Mouse (Mus musculus): ENCODE measurements around the gene Pla2g2f. TPM values are rescaled to one million over a fixed set of nuclear protein-coding genes. Genes with fewer than 3 reads are reported as not detected.

The Pla2g2f gene
- polyA plus RNA-seq, 1 experiment from 2014 or later = 0.08 TPM

DNA sequence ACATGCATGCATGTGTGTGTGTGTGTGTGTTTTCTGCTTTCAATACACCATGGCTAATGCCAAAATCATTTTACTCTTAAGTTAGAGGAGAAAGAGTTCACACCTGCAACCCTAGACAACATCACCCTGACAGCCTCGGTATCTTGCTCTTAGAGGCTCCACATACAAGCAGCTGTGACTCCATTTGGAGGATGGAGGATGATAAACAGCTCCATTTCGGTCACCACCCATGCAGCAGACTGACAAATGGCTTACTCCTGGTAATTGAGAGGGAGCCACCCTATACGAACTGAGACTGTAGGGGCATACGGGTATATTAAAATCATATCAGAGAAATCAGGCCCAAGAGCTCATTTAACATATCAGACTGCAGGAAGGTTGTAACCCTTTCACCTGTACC, 31.0 kb upstream of the Pla2g2f start:
- Histone ChIP-seq H3K9ac (no peak overlapping the region), H3K4me1 (no peaks in the 10 kb centered on the region), H3K4me2 (replicated peaks) (no peak overlapping the region), H3K9me3 (no peaks in the 10 kb centered on the region), H3K27ac (no peak overlapping the region), H3K27me3 (replicated peaks) (no peaks in the 10 kb centered on the region; the same call in 1 of the 2 replicates), H3K36me3 (no peaks in the 10 kb centered on the region), H3K4me3 (no peak overlapping the region)
- WGBS = 82% methylated on average over 4 of the region's 4 CpGs
- ATAC-seq (ENCODE audit: low FRiP score, low read depth) = no peak

DNA sequence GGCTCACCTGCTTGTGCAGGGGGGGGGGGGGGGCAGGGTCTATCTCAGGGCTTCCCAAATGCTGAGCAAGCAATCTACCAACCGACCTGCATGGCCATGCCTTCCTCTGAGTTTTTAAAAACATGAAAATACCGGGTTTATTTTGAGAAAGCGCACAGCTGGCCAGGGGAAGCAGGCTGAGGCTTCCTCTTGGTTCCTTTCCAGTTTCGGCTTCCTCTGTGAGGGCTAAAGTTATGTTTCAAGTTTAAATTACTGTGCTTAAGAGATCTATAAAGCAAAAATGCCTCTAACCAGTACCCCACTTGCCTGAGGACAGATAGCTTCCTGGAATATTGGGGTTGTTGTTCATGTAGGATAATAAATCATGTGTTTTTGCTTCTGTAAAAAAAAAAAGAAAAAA, 28.7 kb upstream of the Pla2g2f start:
- Histone ChIP-seq H3K9ac (no peak overlapping the region), H3K4me2 (replicated peaks) (no peak overlapping the region), H3K36me3 (no peaks in the 10 kb centered on the region), H3K4me3 (no peak overlapping the region), H3K4me1 (no peaks in the 10 kb centered on the region), H3K27me3 (replicated peaks) (no peaks in the 10 kb centered on the region; the same call in 1 of the 2 replicates), H3K27ac (no peak overlapping the region), H3K9me3 (no peaks in the 10 kb centered on the region)
- ATAC-seq (ENCODE audit: low FRiP score, low read depth) = no peak
- WGBS = 70% methylated on average over 4 of the region's 4 CpGs

DNA sequence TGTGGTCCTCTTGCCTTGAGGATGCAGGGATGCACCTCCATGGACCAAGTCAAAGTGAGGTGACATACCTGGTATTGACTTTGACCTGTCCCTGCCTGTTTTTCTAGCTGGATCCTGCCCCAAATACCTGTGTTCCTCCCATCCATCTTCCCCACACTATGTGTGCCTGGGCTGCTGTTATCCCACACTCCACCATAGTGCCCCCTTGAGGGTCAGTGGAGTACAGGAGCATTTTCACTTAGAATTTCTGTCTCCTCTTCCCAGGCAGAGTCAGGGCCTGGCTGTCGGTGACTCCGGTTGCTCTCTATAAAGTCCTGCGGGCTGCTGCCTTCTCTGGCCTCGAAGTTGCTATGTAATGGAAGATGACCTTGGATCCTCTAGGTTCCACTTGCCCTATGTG, 28.3 kb upstream of the Pla2g2f start:
- H3K4me3 ChIP-seq = no peak overlapping the region
- H3K27me3 ChIP-seq (replicated peaks) = no peaks in the 10 kb centered on the region; the same call in 1 of the 2 replicates
- no peak overlapping the region for H3K27ac ChIP-seq
- no peaks in the 10 kb centered on the region for H3K36me3 ChIP-seq
- WGBS = 62% methylated on average over 4 of the region's 4 CpGs
- H3K4me2 ChIP-seq (replicated peaks) = no peak overlapping the region
- H3K9ac ChIP-seq = no peak overlapping the region
- ATAC-seq (ENCODE audit: low FRiP score, low read depth) = no peak
- H3K9me3 ChIP-seq = no peaks in the 10 kb centered on the region
- H3K4me1 ChIP-seq = no peaks in the 10 kb centered on the region

DNA sequence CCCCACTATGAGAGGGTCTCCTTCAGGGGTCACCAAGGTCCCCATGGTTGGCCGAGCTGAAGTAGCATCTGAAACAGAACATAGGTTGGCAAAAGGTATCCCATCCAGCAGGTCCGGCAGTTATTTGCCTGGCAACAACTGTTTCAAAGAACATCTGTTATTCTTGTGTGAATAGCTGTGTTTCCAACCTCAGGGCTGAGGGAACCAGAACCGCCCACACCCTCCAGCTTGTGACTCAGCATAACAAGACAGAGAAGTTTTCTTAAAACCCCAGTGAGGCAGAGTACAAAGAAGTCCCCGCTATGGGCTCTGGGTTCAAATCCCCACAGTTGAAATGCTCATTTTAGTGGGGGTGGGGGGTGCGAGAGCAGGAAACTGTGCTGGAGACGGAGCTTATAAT, 24.7 kb upstream of the Pla2g2f start:
- Histone ChIP-seq H3K9ac (no peak overlapping the region), H3K9me3 (no peaks in the 10 kb centered on the region), H3K4me1 (no peaks in the 10 kb centered on the region; the same call in 1 of the 2 replicates), H3K27ac (no peak overlapping the region), H3K4me2 (replicated peaks) (no peak overlapping the region), H3K4me3 (no peak overlapping the region), H3K27me3 (replicated peaks) (no peaks in the 10 kb centered on the region), H3K36me3 (no peaks in the 10 kb centered on the region)
- WGBS = 77% methylated on average over 6 of the region's 6 CpGs
- ATAC-seq (ENCODE audit: low FRiP score, low read depth) = no peak

DNA sequence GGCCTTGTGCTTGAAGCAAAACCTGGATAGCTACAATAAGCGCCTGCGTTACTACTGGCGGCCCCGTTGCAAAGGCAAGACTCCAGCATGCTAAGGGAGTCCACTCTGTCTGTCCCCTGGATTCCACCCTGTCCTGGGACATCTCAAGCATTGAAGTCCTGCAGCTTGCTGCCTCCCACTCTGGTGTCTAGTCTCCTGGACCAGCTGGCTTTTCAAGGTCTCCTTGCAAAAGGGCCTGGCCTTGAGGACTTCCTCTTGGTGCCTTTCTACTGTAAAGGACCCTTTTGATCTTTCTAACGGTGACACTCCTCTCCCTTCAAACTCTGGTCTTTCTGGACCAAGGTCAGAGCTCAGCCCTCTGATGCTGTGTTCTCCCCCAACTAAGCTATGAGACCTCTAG, 22.9 kb upstream of the Pla2g2f start:
- no peak for ATAC-seq (ENCODE audit: low FRiP score, low read depth)
- Histone ChIP-seq H3K27ac (no peak overlapping the region), H3K36me3 (no peaks in the 10 kb centered on the region), H3K4me1 (no peaks in the 10 kb centered on the region; the same call in 1 of the 2 replicates), H3K9me3 (no peaks in the 10 kb centered on the region), H3K27me3 (replicated peaks) (no peaks in the 10 kb centered on the region), H3K9ac (no peak overlapping the region), H3K4me3 (no peak overlapping the region), H3K4me2 (replicated peaks) (no peak overlapping the region)
- 89% methylated on average over 5 of the region's 5 CpGs for WGBS

DNA sequence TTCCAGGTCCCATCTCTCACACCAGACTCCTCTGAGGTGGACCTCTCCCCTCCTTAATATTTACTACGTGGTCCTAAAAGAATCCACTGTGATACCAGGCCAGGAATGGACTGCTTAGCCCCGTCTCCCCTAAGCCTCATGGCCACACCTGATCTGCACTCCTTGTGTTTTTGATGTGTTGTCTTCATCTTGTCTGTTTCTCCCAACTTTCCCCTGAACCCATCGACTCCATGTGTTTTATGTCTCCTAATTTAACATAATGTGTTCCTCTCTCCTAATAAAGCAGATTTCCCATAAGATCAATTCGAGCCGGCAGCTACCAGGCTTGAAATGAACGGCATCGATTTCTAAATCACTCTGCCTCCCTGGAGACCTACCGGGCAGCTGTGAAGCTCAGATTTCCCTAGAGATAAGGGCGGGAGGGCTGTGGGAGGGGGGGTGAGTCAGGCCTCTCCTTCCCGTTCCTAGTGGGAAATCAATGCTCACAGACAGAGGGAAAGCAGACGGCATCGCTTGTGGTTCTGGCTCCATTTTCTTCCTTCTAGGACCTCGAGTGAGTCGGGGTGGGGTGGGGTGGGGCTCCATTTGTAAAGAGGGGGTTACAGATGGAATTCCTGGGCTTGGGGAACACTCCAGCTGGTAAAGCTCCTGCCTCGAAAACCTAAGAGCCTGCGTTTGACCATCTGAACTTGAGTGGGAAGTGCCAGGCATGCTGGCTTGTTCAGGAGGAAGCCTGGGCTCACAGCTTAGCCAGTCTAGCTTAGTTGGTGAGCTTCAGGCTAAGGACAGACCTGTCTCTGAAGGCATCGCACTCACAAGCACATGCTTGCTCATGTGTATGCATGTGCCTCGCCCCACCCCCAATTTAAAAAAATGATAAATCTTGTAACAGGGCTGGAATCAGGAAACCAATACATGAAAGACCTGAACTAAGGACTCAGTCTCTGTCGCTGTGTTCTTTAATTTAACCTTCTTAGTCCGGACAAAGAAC, 20.3 kb upstream of the Pla2g2f start:
- Histone ChIP-seq H3K9ac (no peak overlapping the region), H3K4me2 (replicated peaks) (0 out of 2 replicates have a peak overlapping the region, but pooled peaks have one; percentile 3), H3K36me3 (no peaks in the 10 kb centered on the region), H3K27ac (peak overlapping the region; percentile 54; the same call in 1 of the 2 replicates), H3K9me3 (no peaks in the 10 kb centered on the region), H3K4me3 (no peak overlapping the region), H3K27me3 (replicated peaks) (no peaks in the 10 kb centered on the region), H3K4me1 (no peaks in the 10 kb centered on the region; the same call in 1 of the 2 replicates)
- 0 out of 2 replicates have a peak, but pooled peaks have one; percentile 21 for ATAC-seq (ENCODE audit: low FRiP score, low read depth)
- 56% methylated on average over 20 of the region's 20 CpGs for WGBS

DNA sequence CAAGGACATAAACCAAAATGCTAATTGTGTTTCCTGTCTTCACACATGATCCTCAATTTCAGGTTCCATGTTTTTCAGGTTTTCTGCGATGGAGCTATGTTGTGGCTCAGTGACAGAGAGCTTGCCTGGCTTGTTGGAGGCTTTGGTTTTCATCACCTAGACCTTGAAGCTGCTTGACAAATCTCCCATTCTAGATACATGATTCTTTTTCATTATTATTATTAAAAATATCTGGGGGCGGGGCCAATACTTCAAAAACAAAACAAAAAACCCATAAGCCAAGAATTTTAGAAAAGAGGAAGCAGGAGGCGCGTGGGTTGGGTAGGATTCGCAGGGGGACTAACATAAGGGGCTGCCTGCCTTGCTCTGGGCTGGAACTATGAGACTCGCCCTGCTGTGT, 18.0 kb upstream of the Pla2g2f start, which contains the start of gene Pla2g2d:
Pla2g2d (plus strand) TSS at position 301 of the 400 bp plus-strand sequence.
- H3K9me3 ChIP-seq = no peaks in the 10 kb centered on the region
- H3K4me2 ChIP-seq (replicated peaks) = no peak within 1 kb of the TSS
- 86% methylated on average over 6 of the region's 6 CpGs for WGBS
- H3K4me3 ChIP-seq = no peak within 1 kb of the TSS
- no peak within 1 kb of the TSS for H3K27ac ChIP-seq
- H3K36me3 ChIP-seq = no peaks in the 10 kb centered on the region
- no peaks in the 10 kb centered on the region for H3K27me3 ChIP-seq (replicated peaks)
- ATAC-seq (ENCODE audit: low FRiP score, low read depth) = no peak
- H3K9ac ChIP-seq = no peak within 1 kb of the TSS
- no peaks in the 10 kb centered on the region; the same call in 1 of the 2 replicates for H3K4me1 ChIP-seq

DNA sequence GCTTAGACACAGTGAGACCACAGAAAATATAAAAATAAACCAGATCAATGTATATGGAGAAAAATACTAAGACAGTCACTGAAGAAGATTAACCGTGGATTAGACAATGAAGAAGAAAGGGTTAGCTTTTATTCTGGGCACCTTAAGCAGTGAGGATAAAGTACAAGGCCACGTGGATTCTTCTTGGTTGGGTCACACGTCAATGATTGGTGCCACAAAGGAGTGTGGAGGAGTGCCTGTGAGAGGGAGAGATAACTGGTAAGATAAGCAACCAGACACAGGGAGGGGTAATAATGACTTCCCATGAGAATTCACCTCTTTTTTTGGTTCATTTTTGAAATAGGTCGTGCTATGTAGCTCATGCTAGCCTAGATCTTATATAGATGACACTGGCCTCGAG, 15.0 kb upstream of the Pla2g2f start:
- Histone ChIP-seq H3K9me3 (no peaks in the 10 kb centered on the region), H3K27me3 (replicated peaks) (no peaks in the 10 kb centered on the region; the same call in 1 of the 2 replicates), H3K9ac (no peak overlapping the region), H3K36me3 (no peaks in the 10 kb centered on the region), H3K4me3 (no peak overlapping the region), H3K4me1 (no peaks in the 10 kb centered on the region; the same call in 1 of the 2 replicates), H3K4me2 (replicated peaks) (no peak overlapping the region), H3K27ac (no peak overlapping the region)
- 88% methylated on average over 5 of the region's 5 CpGs for WGBS
- ATAC-seq (ENCODE audit: low FRiP score, low read depth) = no peak

DNA sequence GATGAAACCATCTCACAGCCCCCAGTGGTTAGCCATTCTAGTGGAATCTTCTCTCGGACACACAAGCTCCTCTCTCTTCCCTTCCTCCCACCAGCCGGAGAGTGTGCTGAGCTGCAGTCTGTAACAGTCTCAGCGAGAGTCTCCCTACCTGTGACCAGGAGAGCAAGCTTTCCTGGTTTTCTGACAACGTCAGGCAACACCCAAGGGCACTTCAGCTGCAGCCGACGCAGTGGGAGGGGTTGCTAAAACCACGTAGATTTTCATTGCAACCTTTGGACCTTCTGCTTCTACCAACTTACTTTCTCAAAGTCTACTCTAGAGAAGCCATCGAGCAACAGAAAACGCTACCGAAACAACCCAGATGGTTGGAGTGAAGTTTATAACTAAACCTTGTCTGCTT, 14.5 kb upstream of the Pla2g2f start:
- H3K4me2 ChIP-seq (replicated peaks) = no peak overlapping the region
- no peaks in the 10 kb centered on the region for H3K9me3 ChIP-seq
- no peak overlapping the region for H3K4me3 ChIP-seq
- H3K27me3 ChIP-seq (replicated peaks) = no peaks in the 10 kb centered on the region; the same call in 1 of the 2 replicates
- ATAC-seq (ENCODE audit: low FRiP score, low read depth) = no peak
- no peak overlapping the region for H3K9ac ChIP-seq
- H3K27ac ChIP-seq = no peak overlapping the region
- no peaks in the 10 kb centered on the region for H3K4me1 ChIP-seq
- no peaks in the 10 kb centered on the region for H3K36me3 ChIP-seq
- WGBS = 88% methylated on average over 10 of the region's 10 CpGs

DNA sequence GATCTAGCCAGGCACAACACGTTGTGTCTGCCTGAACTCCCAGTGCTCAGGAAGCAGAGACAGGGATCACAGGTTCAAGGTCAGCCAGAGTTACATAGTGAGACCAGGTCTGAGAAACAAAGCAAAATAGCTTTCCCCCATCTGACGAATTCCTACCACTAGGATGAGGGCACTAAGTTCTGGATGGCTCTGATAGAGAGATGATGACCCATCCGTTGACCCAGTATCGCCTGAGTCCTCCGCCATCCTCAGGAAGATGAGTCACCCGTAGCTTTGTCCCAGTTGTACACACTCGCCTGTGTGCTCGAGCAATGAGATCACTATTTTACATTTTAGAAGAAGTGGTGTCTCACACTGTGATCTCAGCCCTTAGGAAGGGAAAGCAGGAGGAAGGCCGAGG, 4.8 kb upstream of the Pla2g2f start:
- no peak overlapping the region for H3K9ac ChIP-seq
- H3K27ac ChIP-seq = no peak overlapping the region
- no peaks in the 10 kb centered on the region for H3K36me3 ChIP-seq
- no peak for ATAC-seq (ENCODE audit: low FRiP score, low read depth)
- no peaks in the 10 kb centered on the region for H3K9me3 ChIP-seq
- peaks cover 1% of the 10 kb centered on the region; the same call in 1 of the 2 replicates for H3K4me1 ChIP-seq
- H3K4me3 ChIP-seq = no peak overlapping the region
- H3K27me3 ChIP-seq (replicated peaks) = no peaks in the 10 kb centered on the region; the same call in 1 of the 2 replicates
- no peak overlapping the region for H3K4me2 ChIP-seq (replicated peaks)
- 82% methylated on average over 9 of the region's 9 CpGs for WGBS

DNA sequence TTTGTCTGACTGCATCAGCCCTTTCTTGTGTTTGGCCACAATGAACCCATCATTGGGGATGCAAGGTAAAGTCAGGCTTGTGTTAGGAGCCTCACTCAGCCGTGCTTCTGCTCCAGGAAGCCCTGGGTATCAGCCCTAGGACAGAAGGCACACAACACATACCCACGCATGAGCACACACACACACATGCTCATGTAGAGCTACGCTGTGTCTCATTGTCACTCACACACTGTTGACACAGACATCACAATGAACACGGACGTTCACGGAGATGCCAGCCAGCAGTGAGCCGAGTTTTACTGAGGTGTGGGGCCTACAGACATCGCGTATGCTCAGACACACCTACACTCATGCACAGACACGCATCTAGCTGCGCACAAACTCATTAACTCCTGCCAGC, 1.4 kb downstream of the Pla2g2f start:
- H3K36me3 ChIP-seq = no peaks in the 10 kb centered on the region
- no peak for ATAC-seq (ENCODE audit: low FRiP score, low read depth)
- 86% methylated on average over 11 of the region's 11 CpGs for WGBS
- H3K4me3 ChIP-seq = no peak overlapping the region
- no peaks in the 10 kb centered on the region for H3K27me3 ChIP-seq (replicated peaks)
- no peaks in the 10 kb centered on the region for H3K9me3 ChIP-seq
- peaks cover 12% of the 10 kb centered on the region for H3K4me1 ChIP-seq
- no peak overlapping the region for H3K9ac ChIP-seq
- no peak overlapping the region for H3K27ac ChIP-seq
- no peak overlapping the region for H3K4me2 ChIP-seq (replicated peaks)

DNA sequence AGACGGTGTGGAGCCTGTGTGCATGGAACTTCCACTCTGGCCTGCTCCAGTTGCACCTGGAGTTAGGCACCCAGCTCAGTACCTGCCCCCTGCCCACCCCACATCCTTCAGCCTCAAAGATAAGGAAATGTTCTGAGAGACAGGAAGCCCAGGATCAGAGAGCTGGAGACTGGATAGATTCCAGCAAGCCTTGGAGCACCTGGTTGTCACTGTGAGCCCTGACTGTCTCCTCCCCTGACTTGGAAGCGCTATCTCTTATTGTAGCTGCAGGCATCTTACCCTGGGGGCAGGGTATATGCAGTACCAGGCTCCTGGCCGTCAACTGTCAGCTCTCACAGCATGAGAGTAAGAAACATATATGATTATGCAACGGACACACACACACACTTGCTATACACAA, 2.0 kb downstream of the Pla2g2f start:
- Histone ChIP-seq H3K9ac (no peak overlapping the region), H3K27me3 (replicated peaks) (no peaks in the 10 kb centered on the region), H3K4me3 (no peak overlapping the region), H3K9me3 (no peaks in the 10 kb centered on the region), H3K36me3 (no peaks in the 10 kb centered on the region), H3K4me1 (peaks cover 12% of the 10 kb centered on the region), H3K4me2 (replicated peaks) (no peak overlapping the region), H3K27ac (no peak overlapping the region)
- no peak for ATAC-seq (ENCODE audit: low FRiP score, low read depth)
- 84% methylated on average over 4 of the region's 4 CpGs for WGBS
